Mouse (Mus musculus): ENCODE measurements around the gene Nrm. TPM values are rescaled to one million over a fixed set of nuclear protein-coding genes. Genes with fewer than 3 reads are reported as not detected.

The Nrm gene
- total RNA-seq, 1 experiment from 2014 or later = 25.9 TPM

GRCm38 (mm10) chr17:35887725-35888124 is 26.6 kb downstream of the Nrm start:
- ATAC-seq (replicated peaks; ENCODE audit: insufficient number of reproducible peaks, low FRiP score, low TSS enrichment, poor library complexity, severe bottlenecking) = no peak

DNA sequence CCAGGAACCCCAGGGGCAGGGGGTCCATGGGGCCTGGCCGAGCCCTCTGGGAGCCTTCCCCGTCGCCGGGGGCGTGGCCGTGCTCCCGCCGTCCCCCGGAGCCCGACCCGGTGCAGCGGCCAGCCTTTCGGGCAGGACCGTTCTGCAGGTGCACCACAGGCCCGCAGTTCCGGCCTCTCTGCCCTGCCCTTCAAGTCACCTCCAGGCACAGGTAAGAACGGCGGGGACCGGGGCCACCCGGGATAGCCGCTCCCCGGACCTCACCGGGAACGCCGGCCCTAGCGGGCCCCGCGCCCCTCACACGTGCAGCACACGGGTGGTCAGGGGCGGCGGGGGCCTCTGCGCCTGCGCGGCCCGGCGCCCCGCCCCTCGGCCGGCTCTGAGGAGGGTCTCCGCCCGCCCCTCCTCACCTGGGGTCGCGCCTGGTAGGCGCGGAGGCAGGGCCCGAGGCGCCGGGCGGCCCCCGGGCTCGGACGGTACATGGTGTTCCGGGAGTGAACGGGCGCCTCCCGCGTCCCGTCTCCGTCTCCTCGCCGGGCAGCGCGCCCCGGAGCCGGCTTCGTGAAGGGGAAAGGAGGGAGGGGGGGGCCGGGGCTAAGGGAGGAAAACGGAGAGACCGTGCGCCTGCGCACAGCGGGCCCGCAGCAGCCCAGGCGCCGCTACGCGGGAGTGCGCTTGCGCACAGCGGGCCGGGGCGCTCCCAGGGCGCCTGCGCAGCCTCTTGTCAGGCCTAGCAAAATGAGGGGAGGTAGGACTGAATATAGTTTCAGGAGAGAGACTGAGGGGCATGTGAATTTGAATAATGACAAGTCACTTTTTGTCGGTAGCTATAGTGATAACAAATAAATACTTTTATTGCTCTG is 35.9 kb downstream of the Nrm start, which contains the start of gene 2310061I04Rik:
TSS of gene 2310061I04Rik (minus strand) at position 651 of the 863 bp plus-strand sequence.
- ATAC-seq (replicated peaks; ENCODE audit: insufficient number of reproducible peaks, low FRiP score, low TSS enrichment, poor library complexity, severe bottlenecking) = peak; percentile 34; the same call in 1 of the 2 replicates

DNA sequence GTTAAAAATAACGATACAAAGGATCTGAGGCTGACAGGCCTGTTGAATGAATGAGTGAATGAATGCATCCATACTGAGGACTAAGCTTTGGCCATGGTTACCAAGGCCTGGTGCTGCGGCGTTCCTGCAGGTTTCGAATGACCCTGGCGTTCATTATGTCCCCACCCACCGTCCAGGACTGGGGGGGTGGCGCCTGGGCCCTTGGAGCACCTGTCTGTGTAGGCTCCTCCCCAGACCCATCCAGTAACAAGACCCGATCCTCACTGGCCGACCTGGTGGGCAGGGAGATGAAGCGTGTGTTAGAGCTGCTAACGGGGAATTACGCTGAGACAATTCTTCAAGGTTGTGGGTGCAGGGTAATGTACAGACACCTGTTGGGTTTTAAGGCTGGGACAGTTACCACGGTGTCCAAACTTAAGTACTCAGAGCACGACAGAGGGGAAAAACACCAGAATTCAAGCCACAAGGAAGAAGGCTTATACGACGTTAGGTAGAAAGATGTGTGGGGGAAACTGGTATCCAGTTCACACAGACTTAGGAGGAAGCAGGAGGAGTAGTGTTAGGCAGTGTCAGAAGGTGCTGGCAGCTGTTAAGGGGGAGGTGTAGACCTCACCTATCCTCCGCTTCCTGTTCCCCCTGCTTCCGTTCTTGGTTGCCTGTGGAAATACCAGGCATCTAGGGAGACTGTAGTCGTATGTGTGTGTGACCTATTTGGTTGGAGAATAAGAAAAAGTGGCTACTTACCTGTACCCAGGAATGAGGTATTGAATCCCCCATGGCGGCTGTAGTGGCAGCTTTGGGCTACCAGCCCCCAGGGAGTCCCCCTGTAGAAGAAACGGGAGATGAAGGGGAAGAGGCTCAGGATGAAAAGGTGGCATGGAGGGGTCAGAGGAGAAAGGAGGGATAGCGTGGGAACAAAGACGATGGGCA is 36.8 kb downstream of the Nrm start:
- ATAC-seq (replicated peaks; ENCODE audit: insufficient number of reproducible peaks, low FRiP score, low TSS enrichment, poor library complexity, severe bottlenecking) = no peak

DNA sequence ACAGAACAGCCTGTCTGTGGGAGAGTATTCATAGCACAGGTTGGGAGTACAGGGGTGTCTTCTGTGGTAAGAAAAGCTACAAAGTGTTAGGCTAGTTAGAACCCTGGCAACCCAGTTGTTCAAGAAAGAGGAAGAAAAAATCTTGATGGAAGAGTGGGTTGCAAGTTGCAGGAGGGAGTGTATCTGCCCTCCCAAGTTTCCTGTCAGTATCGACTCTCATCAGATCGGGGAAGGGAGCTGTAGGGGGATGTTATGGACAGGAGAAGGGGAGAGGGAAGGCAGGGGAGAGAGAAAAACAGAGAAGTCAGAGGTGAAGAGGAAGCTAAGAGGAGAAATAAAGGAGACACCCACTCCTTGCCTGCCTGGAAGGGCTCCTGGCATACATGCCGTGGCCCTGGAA is 39.5 kb downstream of the Nrm start:
- ATAC-seq (replicated peaks; ENCODE audit: insufficient number of reproducible peaks, low FRiP score, low TSS enrichment, poor library complexity, severe bottlenecking) = no peak

DNA sequence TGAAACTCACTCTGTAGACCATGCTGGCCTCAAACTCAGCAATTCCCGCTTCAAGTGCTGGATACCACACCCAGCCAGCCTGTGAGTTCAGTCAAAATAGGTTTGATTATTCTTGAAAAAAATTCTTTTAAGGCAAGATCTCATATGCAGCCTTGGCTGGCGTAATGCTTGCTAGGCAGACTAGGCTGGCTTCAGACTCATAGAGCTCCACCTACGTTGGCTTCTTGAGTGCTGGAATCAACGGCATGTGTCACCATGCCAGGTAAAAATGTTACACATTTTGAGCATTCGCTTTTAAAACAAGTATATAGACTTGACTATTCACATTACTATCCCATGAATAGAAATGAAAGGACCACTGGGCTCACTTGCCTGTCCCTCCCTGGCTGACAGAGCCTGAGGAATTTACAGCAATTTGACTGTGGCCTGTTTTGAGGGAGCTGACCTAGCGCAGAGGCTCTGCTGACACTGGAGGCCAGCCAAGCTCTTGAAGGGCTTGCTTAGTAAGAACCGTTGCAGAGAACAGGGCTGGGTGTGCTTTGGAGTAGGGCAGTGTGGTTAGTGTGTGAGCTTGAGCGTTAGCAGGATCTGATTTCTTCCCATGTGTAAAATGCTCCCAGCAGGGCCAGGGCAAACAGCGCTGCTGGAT is 42.3 kb downstream of the Nrm start:
- ATAC-seq (replicated peaks; ENCODE audit: insufficient number of reproducible peaks, low FRiP score, low TSS enrichment, poor library complexity, severe bottlenecking) = no peak

DNA sequence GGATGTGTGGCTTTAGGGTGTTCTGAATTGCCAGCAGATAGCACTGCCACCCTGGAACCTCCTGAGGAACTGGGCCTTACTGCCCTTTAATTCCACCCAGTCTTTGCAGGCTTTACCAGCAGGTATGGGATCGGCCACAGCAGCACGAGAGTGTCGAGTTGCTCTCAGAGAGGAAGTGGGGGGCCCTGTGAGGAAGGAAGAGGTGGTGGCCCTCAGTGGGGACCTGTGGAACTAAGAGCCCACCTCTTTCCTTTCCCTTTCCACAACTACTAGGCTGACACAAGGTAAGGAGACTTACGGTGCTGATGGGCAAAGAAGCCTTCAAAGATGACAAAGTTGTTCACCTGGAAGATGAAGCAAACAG is 42.9 kb downstream of the Nrm start:
- ATAC-seq (replicated peaks; ENCODE audit: insufficient number of reproducible peaks, low FRiP score, low TSS enrichment, poor library complexity, severe bottlenecking) = no peak

DNA sequence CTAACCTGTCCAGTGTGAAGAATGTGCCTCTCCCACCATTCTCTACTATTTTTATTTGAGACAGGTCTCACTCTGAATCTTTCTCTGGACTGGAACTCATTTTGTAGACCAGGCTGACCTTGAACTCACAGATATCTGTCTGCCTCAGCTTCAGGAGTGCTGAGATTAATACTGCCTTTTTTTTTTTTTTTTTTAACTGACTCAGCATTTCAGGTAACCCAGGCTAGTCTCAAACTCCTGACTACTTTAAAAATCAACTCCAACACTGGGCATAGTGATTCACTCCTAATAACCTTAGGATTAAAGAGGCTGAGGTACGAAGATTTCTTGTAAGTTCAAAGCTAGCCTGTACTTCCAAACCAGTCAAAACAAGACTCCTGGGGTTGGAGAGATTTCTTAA is 44.5 kb downstream of the Nrm start:
- ATAC-seq (replicated peaks; ENCODE audit: insufficient number of reproducible peaks, low FRiP score, low TSS enrichment, poor library complexity, severe bottlenecking) = no peak

GRCm38 (mm10) chr17:35907609-35908008 is 46.5 kb downstream of the Nrm start:
- no peak for ATAC-seq (replicated peaks; ENCODE audit: insufficient number of reproducible peaks, low FRiP score, low TSS enrichment, poor library complexity, severe bottlenecking)

DNA sequence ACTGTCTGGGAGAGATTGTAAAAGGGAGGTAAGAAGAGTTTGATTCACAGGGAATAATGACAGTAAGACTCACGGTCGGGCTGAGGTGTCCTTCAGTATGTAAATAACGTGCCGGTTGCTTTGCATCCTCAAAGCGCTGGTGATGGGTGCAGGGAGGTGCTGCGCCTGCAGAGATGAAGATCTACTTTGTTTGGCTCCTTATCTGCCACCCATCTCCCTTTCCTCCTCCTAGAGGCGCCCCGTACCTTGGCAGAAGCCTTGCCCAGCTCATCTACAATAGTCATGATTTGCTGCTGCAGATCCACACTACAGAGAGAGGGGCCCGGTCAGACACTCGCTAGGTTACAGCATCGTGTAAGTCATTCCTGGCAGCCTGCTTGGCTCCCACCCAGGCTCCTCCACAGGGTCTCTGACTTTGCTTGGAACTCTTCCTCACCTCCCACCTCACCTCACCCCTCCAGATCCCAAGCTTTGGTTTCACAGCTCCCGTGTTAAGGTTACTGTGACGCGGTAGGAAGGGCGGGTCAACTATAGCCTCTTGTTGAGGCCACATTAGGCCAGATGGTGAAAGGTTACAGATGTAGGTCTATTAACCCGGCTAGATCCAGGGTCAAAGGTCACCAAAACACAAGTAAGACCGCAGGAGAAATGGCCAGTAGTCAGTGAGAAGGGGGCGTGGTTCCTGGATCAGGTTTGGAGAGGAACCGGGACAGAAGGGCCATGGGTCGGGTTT is 48.2 kb downstream of the Nrm start:
- ATAC-seq (replicated peaks; ENCODE audit: insufficient number of reproducible peaks, low FRiP score, low TSS enrichment, poor library complexity, severe bottlenecking) = peak; percentile 40; the same call in 1 of the 2 replicates

DNA sequence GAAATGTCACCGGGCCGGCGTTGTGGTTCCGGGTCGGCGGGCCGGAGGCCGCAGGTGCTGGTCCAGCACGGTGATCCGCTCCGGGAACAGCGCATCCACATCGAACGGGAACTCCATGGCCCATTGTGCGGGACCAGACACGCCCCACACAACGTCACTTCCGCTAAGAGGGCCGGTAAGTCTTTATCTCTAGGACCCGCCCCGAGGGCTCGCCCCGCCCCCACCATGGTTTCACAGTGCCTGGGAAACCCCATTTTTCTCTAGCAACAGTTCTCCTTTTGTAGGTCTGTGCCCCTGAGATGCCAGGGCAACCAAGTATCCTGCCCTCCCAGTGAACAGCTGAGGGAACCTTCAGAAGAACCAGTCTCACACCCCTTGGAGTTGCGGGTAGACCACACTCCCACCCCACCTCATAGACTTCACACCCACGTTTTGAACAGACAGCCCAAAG is 48.8 kb downstream of the Nrm start, which contains the start of gene Atat1:
TSS of gene Atat1 (minus strand) at position 157 of the 451 bp plus-strand sequence.
- ATAC-seq (replicated peaks; ENCODE audit: insufficient number of reproducible peaks, low FRiP score, low TSS enrichment, poor library complexity, severe bottlenecking) = peak; percentile 83

GRCm38 (mm10) chr17:35914975-35915374 is 53.9 kb downstream of the Nrm start:
- ATAC-seq (replicated peaks; ENCODE audit: insufficient number of reproducible peaks, low FRiP score, low TSS enrichment, poor library complexity, severe bottlenecking) = no peak

Other genes with a start within 250 kb of the Nrm start
- not detected in 3 replicates for gene Gm9573, start 234.7 kb upstream of the Nrm start, total RNA-seq (2017)
- not detected in 3 replicates for gene Mucl3, start 217.6 kb upstream of the Nrm start, total RNA-seq (2017)
- gene Vars2, start 193.7 kb upstream of the Nrm start, total RNA-seq (2017) = 7.4 to 13.8 TPM (median 11.3 TPM) in 3 replicates
- 10.9 to 22.5 TPM (median 13.5 TPM) in 3 replicates for gene Gtf2h4, start 187.6 kb upstream of the Nrm start, total RNA-seq (2017)
- gene Ddr1, start 156.7 kb upstream of the Nrm start, total RNA-seq (2017) = 0.67 to 1.2 TPM in 2 of 3 replicates, not detected in the other
- gene Ier3, start 39.6 kb upstream of the Nrm start, total RNA-seq (2017) = 17.2 to 77.7 TPM (median 52.8 TPM) in 3 replicates
- 70.0 to 84.2 TPM (median 77.9 TPM) in 3 replicates for gene Flot1, start 38.1 kb upstream of the Nrm start, total RNA-seq (2017)
- 138 to 179 TPM (median 139 TPM) in 3 replicates for gene Tubb5, start 23.0 kb upstream of the Nrm start, total RNA-seq (2017)
- 10.9 to 26.0 TPM (median 11.1 TPM) in 3 replicates for gene Mdc1, start 19.8 kb upstream of the Nrm start, total RNA-seq (2017)
- gene Ppp1r18, start 4.3 kb downstream of the Nrm start, total RNA-seq (2017) = 65.6 to 113 TPM (median 72.3 TPM) in 3 replicates
- gene Dhx16, start 18.5 kb downstream of the Nrm start, total RNA-seq (2017) = 67.7 to 106 TPM (median 105 TPM) in 3 replicates
- 1.8 to 10.4 TPM (median 5.7 TPM) in 3 replicates for gene 2310061I04Rik, start 36.1 kb downstream of the Nrm start, total RNA-seq (2017)
- 13.9 to 18.7 TPM (median 14.2 TPM) in 3 replicates for gene Atat1, start 48.8 kb downstream of the Nrm start, total RNA-seq (2017)
- 26.6 to 31.6 TPM (median 29.0 TPM) in 3 replicates for gene Mrps18b, start 55.1 kb downstream of the Nrm start, total RNA-seq (2017)
- 103 to 230 TPM (median 106 TPM) in 3 replicates for gene Ppp1r10, start 55.1 kb downstream of the Nrm start, total RNA-seq (2017)
- gene Abcf1, start 108.4 kb downstream of the Nrm start, total RNA-seq (2017) = 177 to 254 TPM (median 221 TPM) in 3 replicates
- 23.0 to 44.8 TPM (median 31.8 TPM) in 3 replicates for gene Gnl1, start 118.5 kb downstream of the Nrm start, total RNA-seq (2017)
- 14.8 to 25.6 TPM (median 22.1 TPM) in 3 replicates for gene Prr3, start 118.9 kb downstream of the Nrm start, total RNA-seq (2017)
- 59.4 to 98.9 TPM (median 63.8 TPM) in 3 replicates for gene H2-T24, start 159.2 kb downstream of the Nrm start, total RNA-seq (2017)
- gene H2-T23, start 171.5 kb downstream of the Nrm start, total RNA-seq (2017) = 372 to 405 TPM (median 385 TPM) in 3 replicates
- 122 to 131 TPM (median 124 TPM) in 3 replicates for gene H2-T22, start 181.4 kb downstream of the Nrm start, total RNA-seq (2017)
- gene Gm6034, start 181.6 kb downstream of the Nrm start, total RNA-seq (2017) = 0.49 to 1.0 TPM in 2 of 3 replicates, not detected in the other
- 0.64 TPM in 1 of 3 replicates, not detected in the others for gene Gm11127, start 197.1 kb downstream of the Nrm start, total RNA-seq (2017)

Data from monocyte, adult 5-6 weeks (primary cell).